ENCODE assay signal across 8 mouse cellular contexts in the genomic region with DNA sequence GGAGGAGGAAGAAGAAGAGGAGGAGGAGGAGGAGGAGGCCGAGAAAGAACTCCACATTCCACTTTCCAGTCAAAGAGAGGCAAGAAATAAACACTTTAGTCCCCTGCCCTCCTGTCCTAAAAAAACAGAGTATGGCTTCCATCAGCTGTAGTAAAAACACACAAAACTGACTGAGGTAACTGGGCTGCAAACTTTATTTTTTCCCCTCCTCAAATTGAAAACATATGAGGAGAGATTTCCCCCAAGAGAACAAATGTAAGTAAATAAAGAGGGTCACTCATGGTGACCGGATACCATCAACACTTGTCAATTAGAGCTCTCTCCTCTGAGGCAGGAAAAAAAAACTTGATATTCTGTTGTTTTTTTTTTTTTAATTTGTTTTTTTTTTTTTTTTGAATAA.
"Had no signal": no experiment of that assay in that cellular context is flagged by ENCODE, and none has a peak within 500 bp of the region (broad histone marks: within the 10 kb centered on the region; RNA-seq: fewer than 3 reads in every experiment).

No protein-coding gene starts in this region.

- H3K36me3 ChIP-seq: midbrain, embryonic 13.5 days had no signal

- H3K27me3 ChIP-seq: midbrain, embryonic 13.5 days had no signal

- H3K9me3 ChIP-seq: midbrain, embryonic 13.5 days had no signal

- H3K4me3 ChIP-seq: left cerebral cortex, adult 2 months; midbrain, embryonic 13.5 days had no signal

- H3K9ac ChIP-seq: liver, embryonic 14.5 days; midbrain, embryonic 13.5 days had no signal

- ATAC-seq: midbrain, embryonic 13.5 days had no signal

- H3K4me2 ChIP-seq: midbrain, embryonic 13.5 days had no signal

- DNase-seq: kidney, adult 18-20 months; kidney, postnatal 10 days; lung, adult 18-20 months; right cerebral cortex, postnatal 14 days; thymus, postnatal 36 days had no signal

- H3K27ac ChIP-seq: left cerebral cortex, adult 2 months; liver, embryonic 14.5 days; midbrain, embryonic 13.5 days had no signal
